Mouse (Mus musculus) heart, embryonic 15.5 days (tissue): ENCODE measurements around the gene Tubd1. TPM values are rescaled to one million over a fixed set of nuclear protein-coding genes. Genes with fewer than 3 reads are reported as not detected.

ENCODE experiments used
- ATAC-seq: fragments of 200-750 bp; cut with Nextera tagmentation; replicated peaks from 2 replicates; pipeline ENCODE4 v1.8.0; 2017; ENCODE audit warnings: low read depth, moderate TSS enrichment; ENCODE audit not compliant: insufficient number of reproducible peaks, insufficient read depth, low FRiP score
- H3K27ac ChIP-seq: fragments of 300-500 bp; sonication (generic); 2 replicates; pipeline ENCODE4 v1.5.1; 2015; ENCODE audit warnings: mild to moderate bottlenecking, inconsistent platforms
- H3K27me3 ChIP-seq: fragments of 300-500 bp; sonication (generic); 2 replicates; pipeline ENCODE4 v1.6.1; 2015; ENCODE audit warnings: inconsistent platforms
- H3K36me3 ChIP-seq: fragments of 300-500 bp; sonication (generic); 2 replicates; pipeline ENCODE4 v1.6.1; 2015; ENCODE audit warnings: mild to moderate bottlenecking, inconsistent platforms
- H3K4me1 ChIP-seq: fragments of 300-500 bp; sonication (generic); replicated peaks from 2 replicates; pipeline ENCODE4 v1.6.1; 2015; ENCODE audit warnings: inconsistent platforms
- H3K4me2 ChIP-seq: fragments of 300-500 bp; sonication (generic); 2 replicates; pipeline ENCODE4 v1.6.1; 2015; ENCODE audit warnings: inconsistent platforms, mild to moderate bottlenecking, moderate library complexity
- H3K4me3 ChIP-seq: fragments of 300-500 bp; sonication (generic); 2 replicates; pipeline ENCODE4 v1.5.1; 2015; ENCODE audit warnings: mild to moderate bottlenecking, inconsistent platforms
- H3K9ac ChIP-seq: fragments of 300-500 bp; sonication (generic); 2 replicates; pipeline ENCODE4 v1.6.1; 2015; ENCODE audit warnings: mild to moderate bottlenecking, inconsistent platforms
- H3K9me3 ChIP-seq: fragments of 300-500 bp; sonication (generic); replicated peaks from 2 replicates; pipeline ENCODE4 v1.6.1; 2016; ENCODE audit warnings: inconsistent platforms
- WGBS: fragments of 180-500 bp; shearing (Covaris S2); methylation state at CpG from one replicate; pipeline ENCODE4 v1.1.7; 2015; ENCODE audit warnings: mixed read lengths; 5-methylcytosine and 5-hydroxymethylcytosine counted together
- microRNA counts: library from miRNA; unstranded; fragments of <30 nt; microRNA quantifications from one replicate; lab custom pipeline; 2016
- microRNA-seq: library from miRNA; unstranded; fragments of <30 nt; microRNA quantifications from one replicate; pipeline ENCODE4, GENCODE M21; 2016
- polyA plus RNA-seq: library from polyadenylated mRNA; unstranded; fragments of >200 nt; fragmentation: Nextera tagmentation; extraction: Ambion mirVana; gene quantifications from 2 replicates; pipeline ENCODE4 v1.2.1, GENCODE M21; 2015

Gene Tubd1
- polyA plus RNA-seq, 1 experiment from 2014 or later, result 11.7 TPM

GRCm38 (mm10) chr11:86604289-86604688 lies 59.5 kb downstream of the Tubd1 start:
- H3K4me2 ChIP-seq, result no peak overlapping the region
- H3K9me3 ChIP-seq, result no peaks in the 10 kb centered on the region
- H3K27ac ChIP-seq, result no peak overlapping the region
- 91% methylated on average over 3 of the region's 3 CpGs for WGBS
- no peak for ATAC-seq
- H3K36me3 ChIP-seq, result peaks cover 13% of the 10 kb centered on the region
- H3K9ac ChIP-seq, result no peak overlapping the region
- H3K4me1 ChIP-seq, result no peaks in the 10 kb centered on the region
- H3K27me3 ChIP-seq, result no peaks in the 10 kb centered on the region
- H3K4me3 ChIP-seq, result no peak overlapping the region

DNA sequence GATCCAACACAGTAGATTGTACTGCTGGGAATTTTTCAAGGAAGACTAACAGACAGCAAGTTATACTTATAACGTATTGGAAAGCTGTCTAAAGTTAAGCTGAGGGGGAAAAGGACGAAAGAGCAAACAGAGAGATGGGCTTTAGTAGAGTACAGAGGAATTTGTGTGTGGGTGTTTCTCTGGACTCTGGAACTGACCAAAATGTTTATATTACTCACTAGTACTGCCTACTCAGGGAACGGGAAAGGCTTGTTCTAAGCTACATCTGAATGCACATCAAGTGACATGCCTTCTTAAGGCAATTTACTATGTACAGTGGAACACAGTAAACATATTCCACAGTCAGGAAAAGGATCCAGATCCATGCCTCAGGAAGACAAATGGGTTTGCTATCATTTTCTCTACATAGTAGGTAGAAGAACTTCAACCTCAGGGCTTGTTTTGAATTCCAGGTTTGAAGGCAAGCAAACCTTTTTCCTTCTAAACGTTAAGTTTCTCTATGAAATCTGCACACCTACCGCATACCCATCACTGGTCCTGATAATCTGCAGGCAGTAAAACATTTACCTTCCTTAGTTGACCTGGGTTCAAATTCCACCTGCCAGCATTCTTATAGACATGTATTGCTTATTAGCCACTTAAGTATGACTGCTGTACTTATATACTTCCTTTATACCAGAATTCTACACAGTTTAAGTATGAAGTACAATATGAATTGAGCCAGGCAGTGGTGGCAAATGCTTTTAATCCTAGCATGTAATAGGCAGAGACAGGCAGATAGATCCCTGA lies 60.1 kb downstream of the Tubd1 start:
- Histone ChIP-seq H3K27me3 (no peaks in the 10 kb centered on the region), H3K4me1 (no peaks in the 10 kb centered on the region), H3K9me3 (no peaks in the 10 kb centered on the region), H3K36me3 (peaks cover 13% of the 10 kb centered on the region), H3K4me2 (no peak overlapping the region), H3K4me3 (no peak overlapping the region), H3K27ac (no peak overlapping the region), H3K9ac (no peak overlapping the region)
- WGBS, result 73% methylated on average over 5 of the region's 5 CpGs
- ATAC-seq, result no peak

DNA sequence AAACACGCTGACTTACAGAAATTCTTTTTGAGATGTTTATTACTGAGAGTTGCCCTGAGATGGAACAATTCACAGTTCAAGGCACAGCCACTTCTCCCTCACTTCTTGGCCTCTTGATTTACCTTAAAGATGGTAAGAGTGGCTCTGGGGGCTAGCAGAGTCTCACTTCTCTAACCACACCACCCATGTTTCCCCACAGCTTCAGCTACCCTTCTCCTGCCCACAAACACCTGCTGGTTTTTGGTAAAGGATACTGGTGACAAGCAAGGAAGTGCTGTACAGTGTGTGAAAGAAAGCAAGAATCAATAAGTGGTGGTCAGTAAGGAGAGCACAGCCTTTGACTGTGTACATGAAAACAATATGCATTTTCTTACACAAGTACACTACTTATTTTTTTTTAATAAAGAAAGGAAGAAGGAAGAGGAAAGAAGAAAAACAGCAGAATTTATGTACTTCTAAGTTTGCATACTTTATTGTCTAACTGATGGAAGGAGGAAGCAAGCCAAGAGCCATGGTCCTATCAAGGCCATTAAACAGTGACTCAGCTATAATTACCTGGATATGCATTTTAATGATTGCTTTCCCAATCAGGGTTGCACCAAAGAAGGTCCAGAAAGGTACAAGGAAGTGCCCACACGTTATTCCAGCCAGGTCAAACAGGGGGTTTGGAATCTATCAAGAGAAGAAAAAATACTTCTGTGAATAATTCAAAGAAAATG lies 62.0 kb downstream of the Tubd1 start:
- H3K36me3 ChIP-seq, result peaks cover 13% of the 10 kb centered on the region
- no peak overlapping the region for H3K4me3 ChIP-seq
- no peaks in the 10 kb centered on the region for H3K27me3 ChIP-seq
- 86% methylated on average over 2 of the region's 2 CpGs for WGBS
- no peak overlapping the region for H3K4me2 ChIP-seq
- ATAC-seq, result no peak
- no peaks in the 10 kb centered on the region for H3K4me1 ChIP-seq
- no peak overlapping the region for H3K9ac ChIP-seq
- H3K27ac ChIP-seq, result no peak overlapping the region
- H3K9me3 ChIP-seq, result no peaks in the 10 kb centered on the region

DNA sequence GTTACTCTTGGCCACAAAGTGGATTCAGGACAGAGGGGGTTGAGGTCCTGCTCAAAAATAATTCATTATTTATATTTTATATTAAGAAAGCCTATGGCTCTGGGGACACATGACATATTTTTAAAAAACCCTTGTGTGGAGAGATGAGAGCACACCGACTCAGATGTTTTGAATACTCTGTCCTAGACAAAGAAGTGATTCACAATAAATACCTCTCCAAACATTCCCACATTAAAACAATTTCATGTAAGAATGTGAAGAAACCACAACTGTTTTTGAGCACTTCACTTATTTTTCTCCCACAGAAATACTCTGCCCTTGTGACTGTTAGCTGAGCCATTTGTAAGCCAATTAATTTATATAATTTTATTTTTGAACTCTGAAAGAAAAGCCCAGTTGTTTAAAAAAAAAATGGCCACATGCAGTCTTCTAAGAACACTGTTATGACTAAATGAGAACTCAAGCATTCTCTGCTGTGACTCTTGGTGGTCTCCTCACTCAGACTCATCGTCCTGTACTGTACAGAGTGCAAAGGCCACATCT lies 63.1 kb downstream of the Tubd1 start:
- H3K27me3 ChIP-seq, result no peaks in the 10 kb centered on the region
- H3K27ac ChIP-seq, result no peak overlapping the region
- no peaks in the 10 kb centered on the region for H3K9me3 ChIP-seq
- no peak overlapping the region for H3K9ac ChIP-seq
- no peak overlapping the region for H3K4me3 ChIP-seq
- no peak overlapping the region for H3K4me2 ChIP-seq
- no peaks in the 10 kb centered on the region for H3K4me1 ChIP-seq
- peaks cover 13% of the 10 kb centered on the region for H3K36me3 ChIP-seq
- 82% methylated on average over 2 of the region's 2 CpGs for WGBS
- no peak for ATAC-seq

GRCm38 (mm10) chr11:86610239-86610638 lies 65.4 kb downstream of the Tubd1 start:
- ATAC-seq, result no peak
- no peaks in the 10 kb centered on the region for H3K9me3 ChIP-seq

GRCm38 (mm10) chr11:86611991-86612390 lies 67.2 kb downstream of the Tubd1 start:
- no peaks in the 10 kb centered on the region for H3K27me3 ChIP-seq
- WGBS, result 91% methylated on average over 1 of the region's 1 CpGs
- no peak overlapping the region for H3K9ac ChIP-seq
- H3K27ac ChIP-seq, result no peak overlapping the region
- no peaks in the 10 kb centered on the region for H3K9me3 ChIP-seq
- no peak overlapping the region for H3K4me3 ChIP-seq
- H3K36me3 ChIP-seq, result peaks cover 3% of the 10 kb centered on the region
- no peak overlapping the region for H3K4me2 ChIP-seq
- no peaks in the 10 kb centered on the region for H3K4me1 ChIP-seq
- ATAC-seq, result no peak

More at GRCm38 (mm10) chr11:86610239-86610638, 65.4 kb downstream of the Tubd1 start:
- no peaks in the 10 kb centered on the region for H3K27me3 ChIP-seq
- no peak overlapping the region for H3K4me2 ChIP-seq
- WGBS, result 65% methylated on average over 3 of the region's 3 CpGs
- no peak overlapping the region for H3K9ac ChIP-seq
- peaks cover 13% of the 10 kb centered on the region for H3K36me3 ChIP-seq
- H3K27ac ChIP-seq, result no peak overlapping the region
- H3K4me3 ChIP-seq, result no peak overlapping the region
- H3K4me1 ChIP-seq, result no peaks in the 10 kb centered on the region

GRCm38 (mm10) chr11:86614056-86614530 lies 69.3 kb downstream of the Tubd1 start:
- Histone ChIP-seq H3K4me2 (no peak overlapping the region), H3K27me3 (no peaks in the 10 kb centered on the region), H3K27ac (no peak overlapping the region), H3K4me1 (no peaks in the 10 kb centered on the region), H3K36me3 (no peaks in the 10 kb centered on the region; the same call in 1 of the 2 replicates), H3K9ac (no peak overlapping the region), H3K9me3 (no peaks in the 10 kb centered on the region), H3K4me3 (no peak overlapping the region)
- WGBS, result 41% methylated on average over 2 of the region's 2 CpGs
- no peak for ATAC-seq

GRCm38 (mm10) chr11:86614607-86615006 lies 69.8 kb downstream of the Tubd1 start:
- Histone ChIP-seq H3K27ac (no peak overlapping the region), H3K4me3 (no peak overlapping the region), H3K36me3 (no peaks in the 10 kb centered on the region; the same call in 1 of the 2 replicates), H3K27me3 (no peaks in the 10 kb centered on the region), H3K9ac (no peak overlapping the region), H3K4me2 (no peak overlapping the region), H3K4me1 (no peaks in the 10 kb centered on the region), H3K9me3 (no peaks in the 10 kb centered on the region)
- ATAC-seq, result no peak
- WGBS, result 83% methylated on average over 5 of the region's 5 CpGs

MicroRNAs encoded within 50 kb of the gene (microRNA counts, 519-probe panel; counts per million panel counts)
- microRNA mmu-miR-21 (lab: Ali Mortazavi, UCI), result 4,109 counts per million, percentile 92 among the panel's probes with 10 or more counts

Small RNA genes within 50 kb of the gene (microRNA-seq; reads per million reads assigned to microRNA genes)
- gene Mir21a, result 19,268 reads per million, percentile 97 among the genes with 10 or more reads in this experiment

Other genes starting within 250 kb of the Tubd1 start
- 4.7 and 5.5 TPM in 2 replicates for gene Med13, start 187.4 kb upstream of the Tubd1 start, polyA plus RNA-seq
- 41.7 and 45.0 TPM in 2 replicates for gene Rnft1, start 60.3 kb upstream of the Tubd1 start, polyA plus RNA-seq
- gene Rps6kb1, start 186 bp upstream of the Tubd1 start, polyA plus RNA-seq, result 38.4 and 44.1 TPM in 2 replicates
- 74.3 and 82.1 TPM in 2 replicates for gene Vmp1, start 138.8 kb downstream of the Tubd1 start, polyA plus RNA-seq
- gene Ptrh2, start 139.0 kb downstream of the Tubd1 start, polyA plus RNA-seq, result 16.1 and 18.1 TPM in 2 replicates
- 103 and 118 TPM in 2 replicates for gene Cltc, start 212.6 kb downstream of the Tubd1 start, polyA plus RNA-seq